Mouse (Mus musculus) gastrocnemius, postnatal 10 days (tissue): ENCODE measurements around the gene Cyp2d34. TPM values are rescaled to one million over a fixed set of nuclear protein-coding genes. Genes with fewer than 3 reads are reported as not detected.

Experiments
- DNase-seq: peaks from one replicate; pipeline ENCODE4 v3.0.0; 2021; ENCODE audit warnings: mixed read lengths
- long read RNA-seq, 2 experiments: library from polyadenylated mRNA; stranded (forward); transcript quantifications; one replicate each; pipeline ENCODE4 v2.0.0; 2021
- microRNA-seq, 2 experiments: library from miRNA; unstranded; fragments of <30 nt; microRNA quantifications; one replicate each; pipeline ENCODE4 v1.2.0; 2021
- total RNA-seq, 2 experiments: library from RNA; stranded (reverse); gene quantifications; 2 replicates each; pipeline ENCODE4 v1.2.3; 2021

The Cyp2d34 gene
- total RNA-seq, result not detected
- long read RNA-seq, experiment 1, result 0 reads
- long read RNA-seq, experiment 2, result 0 reads

- no peak for DNase-seq
These were observed at the start of gene Cyp2d34 for GRCm38 (mm10) chr15:82620531-82621202. Cyp2d34 (minus strand) TSS chr15:82620946.

GRCm38 (mm10) chr15:82656346-82656745 is 35.6 kb upstream of the Cyp2d34 start:
- no peak for DNase-seq

- no peak for DNase-seq
These were observed 23.6 kb upstream of the Cyp2d34 start for GRCm38 (mm10) chr15:82644371-82644770.

GRCm38 (mm10) chr15:82643771-82644170 is 23.0 kb upstream of the Cyp2d34 start:
- DNase-seq, result no peak

- no peak for DNase-seq
These were observed 22.0 kb upstream of the Cyp2d34 start for GRCm38 (mm10) chr15:82642771-82643170.

- DNase-seq, result no peak
These were observed 21.2 kb upstream of the Cyp2d34 start for GRCm38 (mm10) chr15:82641921-82642320.

- DNase-seq, result no peak
These were observed 20.6 kb upstream of the Cyp2d34 start for GRCm38 (mm10) chr15:82641390-82641789.

GRCm38 (mm10) chr15:82640201-82640600 is 19.5 kb upstream of the Cyp2d34 start:
- DNase-seq, result no peak

- no peak for DNase-seq
These were observed 16.7 kb upstream of the Cyp2d34 start for GRCm38 (mm10) chr15:82637130-82638075.

GRCm38 (mm10) chr15:82634976-82635375 is 14.2 kb upstream of the Cyp2d34 start:
- no peak for DNase-seq

GRCm38 (mm10) chr15:82621993-82622392 is 1.2 kb upstream of the Cyp2d34 start:
- DNase-seq, result no peak

- no peak for DNase-seq
These were observed 2.3 kb downstream of the Cyp2d34 start for GRCm38 (mm10) chr15:82618362-82619020.

- no peak for DNase-seq
These were observed 38.1 kb downstream of the Cyp2d34 start for GRCm38 (mm10) chr15:82582621-82583020.

- DNase-seq, result no peak
These were observed 41.7 kb downstream of the Cyp2d34 start for GRCm38 (mm10) chr15:82579071-82579470.

GRCm38 (mm10) chr15:82572856-82573255 is 47.9 kb downstream of the Cyp2d34 start:
- DNase-seq, result no peak

Small RNA genes within 50 kb of the gene (microRNA-seq; reads per million reads assigned to microRNA genes)
- gene Gm27463 (0 reads per million in 2 experiments), gene Gm27742 (0 reads per million in 2 experiments)

Other genes with a start within 250 kb of the Cyp2d34 start
- gene Cyp2d22, start 240.7 kb downstream of the Cyp2d34 start, total RNA-seq, result 10 to 100 TPM; 10.8 to 14.5 TPM
- gene Cyp2d11, start 226.9 kb downstream of the Cyp2d34 start, total RNA-seq, result not detected
- under 1 TPM in 1 of 2 experiments, not detected in 1; 0.29 TPM for gene Cyp2d10, start 213.8 kb downstream of the Cyp2d34 start, total RNA-seq
- under 1 TPM in 1 of 2 experiments, not detected in 1; 0.19 TPM for gene Cyp2d9, start 187.5 kb downstream of the Cyp2d34 start, total RNA-seq
- not detected for gene Cyp2d12, start 65.9 kb downstream of the Cyp2d34 start, total RNA-seq
- gene Cyp2d40, start 143.2 kb upstream of the Cyp2d34 start, total RNA-seq, result not detected
- gene Cyp2d26, start 173.3 kb upstream of the Cyp2d34 start, total RNA-seq, result under 1 TPM in 1 of 2 experiments, not detected in 1; 0.43 TPM